Mouse (Mus musculus) left cerebral cortex, adult 18-20 months (tissue): ENCODE results near the gene Necab2. TPM values are rescaled to one million over a fixed set of nuclear protein-coding genes. Genes with fewer than 3 reads are reported as not detected.

Experiments used
- DNase-seq, 2 experiments: peaks; one replicate each; pipeline ENCODE4 v3.0.0; 2021 to 2022; ENCODE audit warnings: low spot score in 2 of 2, mixed read lengths in 1 of 2
- total RNA-seq, 2 experiments: library from RNA; stranded (reverse); gene quantifications; 2 replicates each; pipeline ENCODE4 v1.2.3; 2021

Necab2 gene
- total RNA-seq, 2 experiments from 2014 or later: 72.8 to 99.1 TPM

GRCm38 (mm10) chr8:119449627-119450026 is 3.1 kb downstream of the Necab2 start:
- DNase-seq: peak; percentile 49 to 70

DNA sequence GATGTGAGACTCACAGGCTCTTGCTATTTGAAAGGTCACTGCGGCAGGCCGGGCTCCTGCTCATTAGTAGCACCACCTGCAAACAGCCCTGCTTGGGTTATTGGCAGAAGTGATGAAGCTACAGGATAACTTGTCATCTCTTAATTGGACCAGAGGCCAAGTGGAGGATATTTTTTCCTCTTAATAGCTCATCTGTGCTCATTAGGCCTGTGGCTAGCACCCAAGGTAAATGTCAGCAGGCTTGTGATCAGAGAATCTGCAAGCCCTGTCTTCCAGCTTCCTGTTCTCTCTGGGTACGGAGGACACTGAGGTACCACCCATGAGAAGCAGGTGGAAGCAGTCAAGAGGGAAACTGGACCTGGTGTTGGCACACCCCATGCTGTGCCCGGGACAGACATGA is 4.6 kb downstream of the Necab2 start:
- no peak for DNase-seq

GRCm38 (mm10) chr8:119452919-119453318 is 6.4 kb downstream of the Necab2 start:
- no peak for DNase-seq

- DNase-seq: no peak
Observed at GRCm38 (mm10) chr8:119456045-119456444, 9.5 kb downstream of the Necab2 start.

GRCm38 (mm10) chr8:119459724-119460123 is 13.2 kb downstream of the Necab2 start:
- DNase-seq: no peak

GRCm38 (mm10) chr8:119461356-119461755 is 14.8 kb downstream of the Necab2 start:
- no peak for DNase-seq

DNA sequence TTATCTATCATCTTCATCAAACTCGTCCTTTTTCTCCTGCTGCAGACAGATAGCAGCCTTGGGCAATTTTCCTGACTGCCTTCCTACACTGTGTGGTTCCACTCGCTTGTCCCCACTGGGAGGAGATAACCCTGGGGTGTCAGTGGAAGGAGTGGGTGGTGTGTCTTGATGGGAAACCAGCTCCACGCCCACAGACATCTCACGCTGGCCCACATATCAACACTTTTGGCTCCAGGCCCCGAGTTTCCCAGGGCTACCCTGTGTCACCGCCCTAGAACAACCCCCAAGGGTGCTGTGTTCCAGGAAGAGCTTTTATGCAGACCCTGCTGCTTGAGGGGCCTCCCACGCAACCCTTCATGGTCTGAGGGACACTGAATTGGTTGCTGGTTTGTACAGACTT is 17.2 kb downstream of the Necab2 start:
- peak in 1 of 2 experiments; percentile 27 for DNase-seq

DNA sequence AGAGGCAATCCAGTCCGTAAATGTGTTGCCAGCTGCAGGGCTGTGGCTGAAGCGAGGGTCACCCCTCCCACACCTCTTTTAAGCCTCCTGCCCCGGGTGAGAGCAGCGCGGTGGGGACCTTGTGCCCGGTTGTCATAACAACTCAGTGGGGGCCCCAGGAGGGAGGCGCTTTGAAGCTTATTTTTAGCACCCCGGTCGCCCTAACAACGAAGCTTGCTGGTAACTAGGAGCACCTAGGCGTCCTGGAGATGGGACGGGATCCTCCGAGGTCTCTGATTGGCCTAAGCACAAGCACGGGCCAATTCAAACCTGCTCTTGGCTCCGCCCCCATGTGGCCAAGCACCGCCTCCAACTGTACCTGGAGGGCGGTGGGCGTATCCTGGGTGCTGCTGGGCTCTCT is 19.6 kb downstream of the Necab2 start:
- peak in 1 of 2 experiments; percentile 17 for DNase-seq

- DNase-seq: no peak
Observed at GRCm38 (mm10) chr8:119466794-119467193, 20.3 kb downstream of the Necab2 start.

GRCm38 (mm10) chr8:119468091-119468490 is 21.6 kb downstream of the Necab2 start:
- no peak for DNase-seq

DNA sequence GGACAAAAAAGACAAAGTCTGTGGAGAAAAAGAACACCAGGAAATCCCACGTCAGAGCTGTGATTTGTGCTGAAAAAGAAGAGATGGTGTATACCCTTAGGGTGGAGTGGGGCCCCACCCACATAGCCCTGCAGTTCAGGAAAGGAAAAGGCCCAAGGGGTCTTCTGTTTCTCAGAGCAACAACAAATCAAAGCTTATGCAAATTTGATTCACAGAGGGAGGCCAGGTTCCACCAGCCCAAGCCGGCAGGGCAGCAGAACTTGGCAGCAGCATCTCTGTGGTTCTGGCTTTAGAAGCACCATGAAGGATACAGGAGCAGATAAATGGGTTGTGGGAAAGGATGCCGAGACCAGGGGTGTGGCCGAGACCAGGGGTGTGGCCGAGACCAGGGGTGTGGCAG is 32.2 kb downstream of the Necab2 start:
- DNase-seq: no peak

DNA sequence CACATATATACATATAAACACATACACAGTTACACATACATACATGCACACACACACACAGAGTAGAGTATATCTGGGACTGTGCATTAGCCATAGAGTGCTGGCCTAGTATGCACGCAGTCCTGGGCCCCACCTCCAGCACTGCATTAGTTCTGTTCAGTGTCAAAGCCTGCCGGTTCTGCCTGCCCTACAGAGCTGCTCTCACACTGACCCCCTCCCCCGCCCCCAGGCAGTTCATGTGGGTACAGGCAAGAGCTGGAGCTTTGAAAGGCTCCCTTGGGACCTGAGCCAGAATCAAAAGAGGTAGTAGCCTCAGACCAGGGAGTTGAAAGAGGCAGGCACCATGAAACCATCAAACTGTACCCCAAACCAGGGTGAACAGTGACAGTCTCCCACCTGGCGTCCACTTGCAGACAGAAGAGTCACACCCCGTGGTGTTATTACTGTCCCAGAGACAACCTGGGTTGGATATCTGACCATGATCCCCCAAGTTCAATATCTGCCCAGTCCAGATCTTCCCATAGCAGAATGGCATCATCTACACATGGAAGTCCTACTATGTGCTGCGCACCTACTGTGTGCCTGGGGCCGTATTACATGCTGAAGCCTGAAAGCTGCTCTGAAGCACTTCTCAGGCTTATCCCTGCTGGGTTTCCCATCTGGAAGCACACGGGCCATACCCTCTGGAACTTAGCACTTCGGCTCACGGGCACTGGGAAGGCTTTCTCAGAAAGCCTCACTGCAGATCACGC is 37.8 kb downstream of the Necab2 start:
- DNase-seq: no peak

DNA sequence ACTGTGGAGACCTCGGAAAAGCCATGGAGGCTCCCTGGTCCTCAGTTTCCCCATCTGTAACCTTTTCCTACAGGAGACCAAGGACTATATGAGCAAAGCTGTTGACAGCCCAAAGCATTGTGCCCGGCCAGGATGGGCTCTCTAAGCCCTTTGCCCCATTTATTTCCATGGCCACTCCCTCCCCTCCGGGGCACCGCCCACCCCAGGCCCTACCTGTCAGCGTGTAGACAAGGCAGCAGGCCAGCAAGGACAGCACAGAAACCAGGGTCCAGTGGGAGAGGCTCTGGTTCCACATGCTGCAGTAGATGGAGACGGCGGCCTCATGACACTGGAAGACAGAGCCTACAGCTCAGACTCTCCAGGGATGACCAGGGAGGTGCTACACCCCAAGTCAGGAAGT is 40.6 kb downstream of the Necab2 start:
- no peak for DNase-seq

DNA sequence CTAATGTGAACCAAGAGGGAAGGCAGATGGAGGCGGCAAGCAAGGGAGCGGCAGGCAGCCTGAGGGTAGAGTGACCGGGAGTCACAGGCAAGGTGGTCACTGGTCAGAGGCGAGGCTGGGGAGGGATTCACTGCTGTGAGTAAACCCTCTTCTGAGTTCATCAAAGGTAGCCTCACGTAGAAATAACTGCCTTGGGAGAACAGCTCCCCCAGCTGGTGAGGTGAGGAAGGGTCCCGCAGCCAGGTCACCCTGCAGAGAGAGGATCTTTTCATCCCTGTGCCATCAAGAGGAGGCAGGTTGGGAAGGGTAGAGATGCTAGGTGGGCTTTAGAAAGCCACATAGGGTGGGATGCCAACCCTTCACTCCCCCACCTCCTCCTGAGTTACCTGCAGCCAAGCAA is 50.3 kb downstream of the Necab2 start:
- peak in 1 of 2 experiments; percentile 39 for DNase-seq

GRCm38 (mm10) chr8:119499836-119500235 is 53.3 kb downstream of the Necab2 start:
- no peak for DNase-seq

DNA sequence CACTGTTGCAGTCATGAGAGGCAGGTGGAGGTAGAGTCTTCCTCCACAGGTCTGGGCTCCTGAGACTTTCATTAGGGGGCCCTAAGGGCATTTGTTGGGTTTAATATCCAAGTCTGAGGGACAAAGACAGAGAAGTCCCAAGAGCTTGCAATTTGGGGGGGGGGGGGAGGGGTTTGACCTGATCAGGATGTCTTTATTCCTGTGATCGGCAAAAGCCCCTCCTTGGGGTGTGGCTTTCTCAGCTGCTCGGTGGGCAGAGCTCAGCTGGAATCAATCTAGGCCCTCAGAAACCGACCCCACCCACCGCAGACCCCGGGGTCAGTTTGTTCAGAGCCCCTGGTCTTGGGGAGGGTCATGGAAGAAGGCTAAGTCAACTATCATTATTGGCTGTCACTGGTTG is 55.1 kb downstream of the Necab2 start, which contains the start of gene Slc38a8:
Gene Slc38a8, minus strand, starts transcription at position 101 of the 400 bp plus-strand sequence.
- no peak for DNase-seq

- no peak for DNase-seq
Observed at GRCm38 (mm10) chr8:119502111-119502510, 55.6 kb downstream of the Necab2 start.

GRCm38 (mm10) chr8:119503191-119503767 is 56.8 kb downstream of the Necab2 start:
- DNase-seq: no peak

DNA sequence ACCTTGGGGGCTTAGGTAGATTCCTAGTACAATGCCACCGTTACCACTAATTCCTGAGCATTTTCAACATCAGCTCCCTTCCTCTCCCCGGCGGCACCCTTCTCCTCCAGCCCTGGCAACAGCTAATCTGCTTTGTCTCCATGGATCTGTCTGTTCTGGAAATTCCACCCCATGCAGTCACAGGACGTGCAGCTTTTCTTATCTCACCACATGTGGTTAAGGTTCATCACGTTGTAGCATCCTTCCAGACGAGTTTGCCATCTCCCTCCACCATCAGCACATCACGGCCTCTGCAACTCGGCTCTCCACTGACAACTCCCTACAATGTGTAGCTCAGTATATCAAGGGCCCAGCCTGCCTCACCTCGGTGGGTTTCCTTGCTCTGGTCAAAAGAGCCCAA is 59.0 kb downstream of the Necab2 start:
- DNase-seq: no peak

- no peak for DNase-seq
Observed at GRCm38 (mm10) chr8:119506106-119506505, 59.6 kb downstream of the Necab2 start.

GRCm38 (mm10) chr8:119510471-119510870 is 64.0 kb downstream of the Necab2 start:
- DNase-seq: no peak

DNA sequence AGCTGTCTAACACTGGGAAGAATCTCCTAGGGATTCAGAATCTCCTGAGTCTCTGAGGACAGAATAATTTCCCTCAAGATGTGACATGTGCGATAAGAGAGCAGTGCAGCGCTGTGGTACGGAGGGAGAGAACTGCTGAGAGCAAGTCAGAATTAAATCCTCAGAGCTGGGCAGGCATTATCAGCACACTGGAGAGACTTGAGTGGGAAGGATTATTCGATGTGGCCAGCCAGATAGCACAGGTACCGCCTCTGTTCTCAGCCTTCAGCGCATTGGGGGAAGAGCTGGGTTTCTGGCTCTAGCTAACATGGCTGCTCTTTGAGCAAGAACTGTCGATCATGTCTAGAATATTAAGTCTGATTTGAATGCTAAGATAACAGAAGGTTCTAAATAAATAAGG is 65.2 kb downstream of the Necab2 start:
- DNase-seq: no peak

DNA sequence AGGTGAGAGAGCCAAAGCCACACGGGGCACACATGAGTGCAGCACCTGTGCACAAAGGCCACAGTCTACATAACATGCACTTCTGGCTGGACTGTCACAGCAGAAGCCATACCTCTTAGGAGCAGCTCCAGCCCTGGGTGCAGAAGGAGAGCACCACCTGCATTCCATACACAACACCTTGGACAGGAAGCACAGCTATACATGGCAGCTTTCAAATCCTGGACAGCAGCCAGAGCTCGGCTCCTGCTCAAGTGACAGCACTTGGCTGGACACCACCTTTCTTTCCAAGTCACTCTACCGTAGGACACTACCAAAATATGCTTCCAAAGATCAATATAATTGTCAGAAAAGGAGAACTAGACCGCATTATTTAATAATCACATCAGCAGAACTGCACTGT is 66.9 kb downstream of the Necab2 start:
- no peak for DNase-seq
